Mouse (Mus musculus): ENCODE measurements around the gene 4930523C07Rik. TPM values are rescaled to one million over a fixed set of nuclear protein-coding genes. Genes with fewer than 3 reads are reported as not detected.

4930523C07Rik gene
- polyA plus RNA-seq, 1 experiment, result 0.37 TPM

DNA sequence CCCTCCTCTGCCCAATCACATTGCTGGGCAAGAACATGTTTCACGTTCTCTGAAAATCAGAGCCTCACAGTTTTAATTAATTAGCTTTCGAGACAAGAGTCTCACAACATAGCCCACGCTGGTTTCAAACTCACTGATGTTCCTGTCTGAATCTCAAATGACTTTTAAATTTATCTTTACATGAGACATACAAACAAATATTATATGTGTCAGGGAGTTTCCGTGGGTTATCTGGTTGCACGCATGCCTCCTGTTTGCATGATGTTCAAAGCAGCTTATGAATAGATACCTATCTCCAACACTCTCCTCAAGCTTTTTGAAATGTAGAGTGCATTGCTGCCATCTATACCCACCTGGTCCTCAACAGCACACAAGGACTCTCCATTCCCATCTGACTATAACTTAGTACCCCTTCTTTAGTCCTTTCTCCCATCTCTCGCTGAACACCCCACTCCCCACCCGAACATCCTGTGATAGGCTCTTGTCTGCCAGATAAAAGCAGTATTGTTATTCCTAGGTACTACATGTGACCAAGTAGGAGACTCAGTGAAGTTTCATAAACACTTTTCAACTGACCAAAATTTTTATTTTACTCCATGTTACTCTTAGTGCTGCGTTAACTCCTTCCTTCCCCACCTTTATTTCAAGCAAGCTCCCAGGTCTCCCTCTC is 37.1 kb upstream of the 4930523C07Rik start:
- Histone ChIP-seq H3K79me3 (ENCODE audit: low read depth) (no peaks in the 10 kb centered on the region), H3K27me3 (ENCODE audit: control insufficient read depth, insufficient read depth, insufficient read length) (no peaks in the 10 kb centered on the region), H3K4me3 (ENCODE audit: insufficient read depth, poor library complexity, severe bottlenecking) (no peak overlapping the region), H3K79me2 (ENCODE audit: control insufficient read depth, insufficient read depth) (no peaks in the 10 kb centered on the region), H3K36me3 (ENCODE audit: control insufficient read depth, insufficient read depth) (no peaks in the 10 kb centered on the region), H3ac (ENCODE audit: control insufficient read depth, insufficient read length, low read depth) (no peak overlapping the region)
- no peak for TF ChIP-seq FOSL1 (IDR thresholded peaks at IDR 0.05; ENCODE audit: insufficient read depth, low read length, poor library complexity, severe bottlenecking)

DNA sequence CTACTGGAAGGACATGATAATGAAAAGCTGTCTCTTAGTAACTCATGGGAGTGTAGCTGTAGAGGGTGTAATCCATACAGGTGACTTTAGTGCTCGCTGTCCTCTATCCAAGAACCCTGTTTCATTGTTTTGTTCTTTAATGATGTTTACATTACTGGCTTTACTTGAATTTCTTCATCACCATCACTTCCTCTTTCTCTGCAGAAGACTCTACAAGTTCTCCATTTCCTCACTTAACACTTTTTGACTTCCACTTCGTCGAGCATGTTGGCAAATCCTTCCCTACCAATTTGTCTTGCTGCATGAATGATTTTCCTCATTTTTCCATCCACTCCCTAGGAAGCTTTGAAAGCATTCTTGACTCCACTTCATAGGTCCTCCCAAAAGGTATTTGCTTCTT is 31.1 kb upstream of the 4930523C07Rik start:
- TF ChIP-seq MAX (IDR thresholded peaks at IDR 0.05), result no peak
- no peak for TF ChIP-seq CEBPB (IDR thresholded peaks at IDR 0.05; ENCODE audit: low read depth)
- no peak for TF ChIP-seq USF1 (IDR thresholded peaks at IDR 0.05; ENCODE audit: low read depth)
- TF ChIP-seq CTCF (IDR thresholded peaks at IDR 0.05; ENCODE audit: control insufficient read depth, insufficient read depth, insufficient read length), result no peak
- TF ChIP-seq MYOD1 (IDR thresholded peaks at IDR 0.05; ENCODE audit: control insufficient read depth, insufficient read length, low read depth), result no peak
- no peak for TF ChIP-seq MYOG (IDR thresholded peaks at IDR 0.05; ENCODE audit: control insufficient read depth, extremely low read depth, insufficient read length)
- TF ChIP-seq FOSL1 (IDR thresholded peaks at IDR 0.05; ENCODE audit: insufficient read depth, low read length, poor library complexity, severe bottlenecking), result no peak
- Histone ChIP-seq H3K36me3 (ENCODE audit: control insufficient read depth, insufficient read depth) (no peaks in the 10 kb centered on the region), H3K79me3 (ENCODE audit: low read depth) (no peaks in the 10 kb centered on the region), H3ac (ENCODE audit: control insufficient read depth, insufficient read length, low read depth) (no peak overlapping the region), H3K27me3 (ENCODE audit: control insufficient read depth, insufficient read depth, insufficient read length) (no peaks in the 10 kb centered on the region), H3K4me3 (ENCODE audit: insufficient read depth, poor library complexity, severe bottlenecking) (no peak overlapping the region), H3K79me2 (ENCODE audit: control insufficient read depth, insufficient read depth) (no peaks in the 10 kb centered on the region)

DNA sequence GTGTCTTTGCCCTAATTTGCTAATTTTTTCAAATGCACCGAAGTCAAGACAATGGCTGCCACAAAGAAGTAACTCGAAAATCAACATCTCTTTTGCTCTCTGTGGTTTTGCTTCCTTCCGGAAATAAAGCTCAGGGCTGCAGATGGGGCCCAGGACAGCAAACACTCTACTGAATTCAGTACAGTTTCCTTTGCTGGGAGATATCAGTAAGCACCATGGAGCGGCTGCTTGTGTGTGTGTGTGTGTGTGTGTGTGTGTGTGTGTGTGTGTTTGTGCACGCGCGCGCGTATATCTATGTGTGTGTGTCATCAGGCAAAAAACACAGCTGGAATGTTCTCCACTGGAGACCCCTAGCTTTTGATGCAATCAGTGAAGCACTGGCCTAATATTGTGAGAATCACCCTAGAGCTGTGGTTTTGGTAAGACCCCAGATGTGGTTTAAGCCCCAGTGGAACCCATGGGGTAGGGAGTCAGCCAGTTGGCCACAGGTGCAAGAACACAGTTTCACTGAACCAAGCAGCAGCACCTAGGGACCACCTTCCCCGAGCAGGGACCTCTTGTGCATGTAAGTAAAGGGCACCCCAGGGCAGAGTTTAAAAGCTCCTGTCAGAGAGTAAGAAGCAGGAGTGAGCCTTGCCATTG is 19.7 kb upstream of the 4930523C07Rik start:
- Histone ChIP-seq H3K27me3 (ENCODE audit: control insufficient read depth, insufficient read depth, insufficient read length) (no peaks in the 10 kb centered on the region), H3K79me2 (ENCODE audit: control insufficient read depth, insufficient read depth) (no peaks in the 10 kb centered on the region), H3ac (ENCODE audit: control insufficient read depth, insufficient read length, low read depth) (no peak overlapping the region), H3K36me3 (ENCODE audit: control insufficient read depth, insufficient read depth) (no peaks in the 10 kb centered on the region), H3K4me3 (ENCODE audit: insufficient read depth, poor library complexity, severe bottlenecking) (no peak overlapping the region), H3K79me3 (ENCODE audit: low read depth) (no peaks in the 10 kb centered on the region)
- TF ChIP-seq FOSL1 (IDR thresholded peaks at IDR 0.05; ENCODE audit: insufficient read depth, low read length, poor library complexity, severe bottlenecking) (no peak), USF1 (IDR thresholded peaks at IDR 0.05; ENCODE audit: low read depth) (no peak), CTCF (IDR thresholded peaks at IDR 0.05; ENCODE audit: control insufficient read depth, insufficient read depth, insufficient read length) (no peak)

DNA sequence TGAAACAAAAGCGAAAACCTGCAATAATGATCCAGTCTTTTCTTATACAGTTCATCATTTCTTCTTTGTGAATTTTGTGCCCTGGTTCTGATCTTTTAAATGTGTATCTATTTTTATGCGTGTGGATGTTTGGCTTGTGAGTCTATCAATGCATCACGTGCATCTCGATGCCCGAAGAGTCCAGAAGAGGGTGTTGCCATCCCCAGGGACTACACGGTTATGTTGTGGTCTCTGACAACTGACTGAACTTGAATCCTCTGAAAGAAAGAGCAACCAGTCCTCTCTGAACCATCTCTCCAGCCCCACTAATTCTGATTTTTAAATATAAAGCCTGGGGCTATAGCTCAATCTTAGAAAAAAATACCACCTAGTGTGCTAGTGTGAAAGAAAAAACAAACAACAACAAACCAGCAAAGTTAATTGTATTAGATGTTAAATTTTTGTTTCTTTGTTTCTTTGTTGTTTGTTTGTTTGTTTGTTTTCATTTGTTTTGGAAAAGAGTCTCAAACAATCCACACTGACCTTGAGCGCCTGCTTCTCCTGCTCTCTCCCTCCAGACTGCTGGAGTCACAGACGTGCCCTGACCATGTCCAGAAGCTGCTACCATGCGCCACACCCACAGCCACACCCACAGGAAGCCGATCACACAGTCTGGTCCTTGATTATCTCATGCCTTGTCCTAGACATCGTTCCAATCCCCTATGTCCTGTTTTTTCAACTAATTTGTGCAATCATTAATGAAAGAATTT is 18.9 kb upstream of the 4930523C07Rik start:
- no peak for TF ChIP-seq CTCF (IDR thresholded peaks at IDR 0.05; ENCODE audit: control insufficient read depth, insufficient read depth, insufficient read length)
- peak; percentile 17 for TF ChIP-seq USF1 (IDR thresholded peaks at IDR 0.05; ENCODE audit: low read depth)
- no peaks in the 10 kb centered on the region for H3K79me2 ChIP-seq (ENCODE audit: control insufficient read depth, insufficient read depth)
- no peaks in the 10 kb centered on the region for H3K79me3 ChIP-seq (ENCODE audit: low read depth)
- no peaks in the 10 kb centered on the region for H3K36me3 ChIP-seq (ENCODE audit: control insufficient read depth, insufficient read depth)
- no peak overlapping the region for H3ac ChIP-seq (ENCODE audit: control insufficient read depth, insufficient read length, low read depth)
- no peak overlapping the region for H3K4me3 ChIP-seq (ENCODE audit: insufficient read depth, poor library complexity, severe bottlenecking)
- H3K27me3 ChIP-seq (ENCODE audit: control insufficient read depth, insufficient read depth, insufficient read length), result no peaks in the 10 kb centered on the region

DNA sequence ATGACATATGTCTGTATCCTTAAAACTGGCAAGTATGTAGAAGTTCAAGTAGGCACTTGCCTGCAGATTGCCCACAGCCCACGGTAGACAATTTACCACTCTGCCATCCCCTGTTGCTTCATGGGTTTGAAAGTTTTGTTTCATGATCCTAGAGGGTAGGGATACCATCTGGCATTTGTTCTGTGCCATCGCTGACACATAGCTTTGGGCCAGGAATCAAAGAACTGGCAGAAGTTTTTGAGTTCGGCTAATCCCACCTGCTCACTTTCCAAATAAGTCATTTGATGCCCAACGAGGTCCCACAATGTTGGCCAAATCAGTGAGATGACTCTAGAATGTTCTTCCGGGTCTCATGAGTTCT is 18.3 kb upstream of the 4930523C07Rik start:
- Histone ChIP-seq H3K27me3 (ENCODE audit: control insufficient read depth, insufficient read depth, insufficient read length) (no peaks in the 10 kb centered on the region), H3K36me3 (ENCODE audit: control insufficient read depth, insufficient read depth) (no peaks in the 10 kb centered on the region), H3K79me2 (ENCODE audit: control insufficient read depth, insufficient read depth) (no peaks in the 10 kb centered on the region), H3ac (ENCODE audit: control insufficient read depth, insufficient read length, low read depth) (no peak overlapping the region), H3K79me3 (ENCODE audit: low read depth) (no peaks in the 10 kb centered on the region), H3K4me3 (ENCODE audit: insufficient read depth, poor library complexity, severe bottlenecking) (no peak overlapping the region)
- no peak for TF ChIP-seq CTCF (IDR thresholded peaks at IDR 0.05; ENCODE audit: control insufficient read depth, insufficient read depth, insufficient read length)
- TF ChIP-seq USF1 (IDR thresholded peaks at IDR 0.05; ENCODE audit: low read depth), result no peak
- no peak for TF ChIP-seq FOSL1 (IDR thresholded peaks at IDR 0.05; ENCODE audit: insufficient read depth, low read length, poor library complexity, severe bottlenecking)
- TF ChIP-seq MYOG (IDR thresholded peaks at IDR 0.05; ENCODE audit: control insufficient read depth, extremely low read depth, insufficient read length), result no peak
- TF ChIP-seq CEBPB (IDR thresholded peaks at IDR 0.05; ENCODE audit: low read depth), result no peak
- no peak for TF ChIP-seq MAX (IDR thresholded peaks at IDR 0.05)
- TF ChIP-seq MYOD1 (IDR thresholded peaks at IDR 0.05; ENCODE audit: control insufficient read depth, insufficient read length, low read depth), result no peak

DNA sequence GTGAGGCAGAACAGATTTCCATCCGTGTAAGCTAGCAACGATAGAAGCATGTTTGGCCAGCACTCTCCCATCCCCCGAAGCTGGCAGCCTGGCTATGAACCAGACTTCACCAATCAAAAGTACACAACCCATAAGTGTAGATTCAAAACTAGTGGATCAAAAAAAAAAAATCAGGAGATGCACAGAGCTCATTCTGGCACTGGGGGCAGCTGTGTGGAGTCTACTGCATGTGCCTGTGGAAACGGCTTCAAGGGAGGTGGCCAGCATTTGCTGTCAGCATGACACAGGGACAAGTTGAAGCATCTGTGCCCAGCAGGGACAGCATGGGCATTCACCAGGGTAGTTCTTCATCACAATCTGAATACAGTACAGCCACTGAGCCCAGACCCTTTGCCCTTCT is 16.2 kb upstream of the 4930523C07Rik start:
- H3K79me3 ChIP-seq (ENCODE audit: low read depth), result no peaks in the 10 kb centered on the region

More for the DNA sequence above, 16.2 kb upstream of the 4930523C07Rik start:
- Histone ChIP-seq H3K79me2 (ENCODE audit: control insufficient read depth, insufficient read depth) (no peaks in the 10 kb centered on the region), H3K36me3 (ENCODE audit: control insufficient read depth, insufficient read depth) (no peaks in the 10 kb centered on the region), H3ac (ENCODE audit: control insufficient read depth, insufficient read length, low read depth) (no peak overlapping the region), H3K27me3 (ENCODE audit: control insufficient read depth, insufficient read depth, insufficient read length) (no peaks in the 10 kb centered on the region), H3K4me3 (ENCODE audit: insufficient read depth, poor library complexity, severe bottlenecking) (no peak overlapping the region)
- no peak for TF ChIP-seq CTCF (IDR thresholded peaks at IDR 0.05; ENCODE audit: control insufficient read depth, insufficient read depth, insufficient read length)
- TF ChIP-seq MYOD1 (IDR thresholded peaks at IDR 0.05; ENCODE audit: control insufficient read depth, insufficient read length, low read depth), result no peak
- no peak for TF ChIP-seq FOSL1 (IDR thresholded peaks at IDR 0.05; ENCODE audit: insufficient read depth, low read length, poor library complexity, severe bottlenecking)
- no peak for TF ChIP-seq CEBPB (IDR thresholded peaks at IDR 0.05; ENCODE audit: low read depth)
- no peak for TF ChIP-seq MYOG (IDR thresholded peaks at IDR 0.05; ENCODE audit: control insufficient read depth, extremely low read depth, insufficient read length)
- no peak for TF ChIP-seq MAX (IDR thresholded peaks at IDR 0.05)
- no peak for TF ChIP-seq USF1 (IDR thresholded peaks at IDR 0.05; ENCODE audit: low read depth)

Measured in C2C12 (cell line).